Mouse (Mus musculus): Measurements from ENCODE around the gene Ppdpf.

DNA sequence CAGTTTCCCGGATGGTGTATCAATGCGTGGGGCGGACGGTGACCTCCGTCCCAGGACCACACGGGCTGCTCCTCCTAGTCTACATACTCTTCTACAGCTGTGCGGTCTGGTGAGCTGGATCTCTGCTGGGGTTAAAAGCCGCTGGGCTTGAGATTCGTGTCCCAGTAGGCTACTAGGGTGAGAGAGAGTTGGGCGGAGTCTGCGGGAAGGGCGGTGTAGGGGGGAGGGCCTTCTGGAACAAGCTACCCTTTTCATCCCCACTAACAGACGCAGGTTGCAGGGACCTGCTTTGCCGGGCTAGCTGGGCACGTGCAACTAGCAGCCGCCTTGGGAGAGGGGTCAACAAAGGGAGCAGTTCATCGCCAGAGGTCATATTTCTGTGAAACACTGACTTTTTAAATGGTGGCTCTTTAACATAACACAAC is 26.0 kb downstream of the Ppdpf start, which contains the start of gene Srms:
- TF ChIP-seq CTCF (IDR thresholded peaks at IDR 0.05; ENCODE audit: low read depth, low read length) (no peak), POLR2A (IDR thresholded peaks at IDR 0.05; ENCODE audit: borderline replicate concordance, low read depth, low read length) (no peak)
